ENCODE assay signal across 9 mouse cellular contexts in the genomic region with DNA sequence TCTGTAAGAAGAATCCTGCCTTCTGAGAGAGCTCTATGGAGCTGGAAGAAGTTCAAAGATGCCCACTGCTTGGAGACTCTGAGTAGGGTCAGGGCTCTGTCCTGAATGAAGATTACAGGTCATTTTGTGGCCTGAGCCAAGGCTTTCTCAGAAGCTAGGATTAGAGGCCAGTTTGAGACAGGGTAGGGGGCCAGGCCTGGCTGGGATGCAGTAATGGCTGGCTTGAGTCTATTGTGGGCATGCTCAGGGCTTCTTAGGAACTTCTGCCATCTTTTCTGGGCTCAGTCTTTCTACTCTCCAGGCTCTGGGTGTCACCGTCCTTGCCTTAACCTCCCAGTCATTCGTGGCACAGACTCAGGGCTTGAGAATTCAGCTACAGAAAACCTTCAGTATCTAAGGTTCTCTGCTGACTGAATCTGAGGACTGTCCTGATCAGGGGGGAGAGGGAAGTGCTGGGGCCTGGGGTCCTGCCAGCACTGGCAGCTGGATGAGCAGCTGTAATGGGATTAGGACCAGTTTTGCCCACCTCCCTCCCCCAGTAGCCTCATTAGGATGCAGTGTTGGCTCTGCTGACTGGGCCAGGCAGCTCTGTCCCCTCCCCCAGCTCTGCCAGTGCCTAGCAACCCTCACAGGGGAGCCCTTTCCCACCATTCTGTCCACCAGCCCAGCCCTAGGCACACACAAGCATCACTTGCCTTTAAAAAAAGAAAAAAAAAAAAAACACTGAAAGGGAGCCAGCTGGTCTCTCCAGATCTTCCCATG. TPM values are rescaled to one million over a fixed set of nuclear protein-coding genes. Genes with fewer than 3 reads are reported as not detected.
DNase-seq lines count a peak whose midpoint lies in the region; ATAC-seq and TF ChIP-seq lines count a peak whose summit lies in the region.
"Had no signal": no experiment of that assay in that cellular context is flagged by ENCODE, and none has a peak within 500 bp of the region (broad histone marks: within the 10 kb centered on the region; RNA-seq: fewer than 3 reads in every experiment).

No protein-coding gene starts in this region.

- peak; percentile 63 for ATAC-seq in frontal cortex, adult (ENCODE audit: low TSS enrichment)
- ATAC-seq in embryonic facial prominence, embryonic 11.5 days (replicated peaks; ENCODE audit: insufficient number of reproducible peaks, low FRiP score, low TSS enrichment, low read depth): peak; percentile 82
- ATAC-seq in neural tube, embryonic 14.5 days (ENCODE audit: low read depth): peak; percentile 96

- H3K4me2 ChIP-seq in embryonic facial prominence, embryonic 11.5 days (ENCODE audit: low read depth, low read length): no peak overlapping the region
- H3K4me2 ChIP-seq in neural tube, embryonic 14.5 days (ENCODE audit: low read depth, low read length): no peak overlapping the region
- H3K4me2 ChIP-seq: heart, embryonic 13.5 days had no signal

- H3K9me3 ChIP-seq in embryonic facial prominence, embryonic 11.5 days (replicated peaks; ENCODE audit: control insufficient read depth, low read length): no peaks in the 10 kb centered on the region
- no peaks in the 10 kb centered on the region for H3K9me3 ChIP-seq in neural tube, embryonic 14.5 days (ENCODE audit: control insufficient read depth, low read length)
- H3K9me3 ChIP-seq: heart, embryonic 13.5 days had no signal

- H3K27ac ChIP-seq in embryonic facial prominence, embryonic 11.5 days (replicated peaks; ENCODE audit: low read depth, low read length): no peak overlapping the region
- H3K27ac ChIP-seq in layer of hippocampus, adult 2 months: peak overlapping the region; percentile 80
- peak overlapping the region; percentile 78 for H3K27ac ChIP-seq in neural tube, embryonic 14.5 days (ENCODE audit: low read depth, low read length)
- H3K27ac ChIP-seq: heart, embryonic 13.5 days had no signal

- no peak overlapping the region for H3K9ac ChIP-seq in embryonic facial prominence, embryonic 11.5 days (replicated peaks; ENCODE audit: low read length)
- no peak overlapping the region for H3K9ac ChIP-seq in neural tube, embryonic 14.5 days (replicated peaks; ENCODE audit: low read depth, low read length)
- H3K9ac ChIP-seq: heart, embryonic 13.5 days had no signal

- no peak for TF ChIP-seq CTCF in layer of hippocampus, adult 2 months (conservative IDR thresholded peaks at IDR 0.05)

- H3K4me3 ChIP-seq in embryonic facial prominence, embryonic 11.5 days (ENCODE audit: low read depth, low read length): no peak overlapping the region
- H3K4me3 ChIP-seq in layer of hippocampus, adult 2 months: no peak overlapping the region
- no peak overlapping the region for H3K4me3 ChIP-seq in neural tube, embryonic 14.5 days (ENCODE audit: low read depth, low read length)
- H3K4me3 ChIP-seq: heart, embryonic 13.5 days had no signal

- H3K27me3 ChIP-seq in embryonic facial prominence, embryonic 11.5 days (ENCODE audit: control insufficient read depth, insufficient read depth, low read length): no peaks in the 10 kb centered on the region
- no peaks in the 10 kb centered on the region for H3K27me3 ChIP-seq in neural tube, embryonic 14.5 days (ENCODE audit: control insufficient read depth, insufficient read depth, low read length)

- H3K4me1 ChIP-seq in embryonic facial prominence, embryonic 11.5 days (ENCODE audit: control insufficient read depth, insufficient read depth, low read length): no peaks in the 10 kb centered on the region
- peaks cover 10% of the 10 kb centered on the region; the same call in 1 of the 2 replicates for H3K4me1 ChIP-seq in neural tube, embryonic 14.5 days (ENCODE audit: control insufficient read depth, insufficient read depth, low read length)
- H3K4me1 ChIP-seq: heart, embryonic 13.5 days had no signal

- no peak for DNase-seq in frontal cortex, postnatal 25 days (ENCODE audit: low spot score in 2 of 2)
- DNase-seq in embryonic facial prominence, embryonic 11.5 days (ENCODE audit: low spot score): peak; percentile 10
- DNase-seq in layer of hippocampus, adult 2 months (ENCODE audit: low spot score in 2 of 2): peak; percentile 50 to 84
- DNase-seq in kidney, postnatal 36 days: no peak
- DNase-seq in adrenal gland, postnatal 10 days: no peak
- DNase-seq in urinary bladder, adult 2 months (ENCODE audit: low spot score): no peak

- no peaks in the 10 kb centered on the region for H3K36me3 ChIP-seq in embryonic facial prominence, embryonic 11.5 days (replicated peaks; ENCODE audit: control insufficient read depth, insufficient read depth, low read depth, low read length)
- no peaks in the 10 kb centered on the region for H3K36me3 ChIP-seq in neural tube, embryonic 14.5 days (ENCODE audit: control insufficient read depth, insufficient read depth, low read length)
- H3K36me3 ChIP-seq: heart, embryonic 13.5 days had no signal

- 4% methylated on average over 2 of the region's 2 CpGs for WGBS in embryonic facial prominence, embryonic 11.5 days
- 15% methylated on average over 2 of the region's 2 CpGs for WGBS in neural tube, embryonic 14.5 days

RNA-seq across cellular contexts. Expression of a gene that starts 7.7 kb away (rescaled TPM):
- polyA plus RNA-seq in embryonic facial prominence, embryonic 11.5 days (2014; fragmentation: Nextera tagmentation; extraction: Ambion mirVana): 2.5 and 3.7 TPM in 2 replicates
- total RNA-seq in layer of hippocampus, adult 2 months (2021): 100 to 1,000 TPM; 146 to 148 TPM
- polyA plus RNA-seq in neural tube, embryonic 14.5 days (2014; fragmentation: Nextera tagmentation; extraction: Ambion mirVana): 70.7 and 79.3 TPM in 2 replicates
- total RNA-seq in adrenal gland, postnatal 10 days (2021): 10 to 100 TPM; 28.8 to 37.0 TPM
- 5.8 and 8.6 TPM in 2 replicates for polyA plus RNA-seq in urinary bladder, adult 2 months (2012; rRNA removed)

Comparison
In these comparisons a context has a peak if more than half of its experiments do, and no peak if none do; other contexts are left out.
1. DNase-seq: peak in embryonic facial prominence, embryonic 11.5 days (single experiment) and layer of hippocampus, adult 2 months (2 of 2); none in frontal cortex, postnatal 25 days (0 of 2), kidney, postnatal 36 days (0 of 2), adrenal gland, postnatal 10 days (single experiment) and urinary bladder, adult 2 months (single experiment).
2. Peak in every context shown above with its lines, with median percentiles within 50 percentile points of each other: ATAC-seq.